Mouse (Mus musculus): Measurements from ENCODE around the gene Galnt2.

The Galnt2 gene

DNA sequence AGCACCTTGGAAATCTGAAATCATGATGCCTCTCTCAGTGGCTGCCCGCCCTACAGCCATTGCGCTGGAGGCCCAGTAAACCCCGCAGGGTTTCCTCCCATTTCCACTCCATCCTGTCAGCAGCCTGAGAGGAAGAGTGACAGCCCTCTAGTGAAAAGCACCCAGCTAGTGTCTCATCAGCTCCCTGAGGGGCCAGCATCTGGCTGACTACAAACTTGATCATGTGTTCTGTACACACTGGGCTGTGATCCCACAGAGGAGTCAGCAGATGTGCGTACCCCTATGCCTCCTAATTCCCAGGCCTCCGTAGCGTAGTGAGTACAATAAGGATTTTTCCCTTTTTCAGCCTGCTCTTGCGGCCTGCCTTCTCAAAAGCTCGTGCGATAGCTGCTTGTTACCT lies 25.6 kb downstream of the Galnt2 start:
- Histone ChIP-seq H3K9me3 (ENCODE audit: low read length) (peaks cover 12% of the 10 kb centered on the region), H3K4me1 (replicated peaks; ENCODE audit: low read depth, low read length) (peaks cover 45% of the 10 kb centered on the region), H3K4me3 (replicated peaks; ENCODE audit: low read length) (no peak overlapping the region), H3K27me3 (ENCODE audit: insufficient read depth, low read length) (no peaks in the 10 kb centered on the region), H3K36me3 (ENCODE audit: insufficient read depth, low read length) (peaks cover 8% of the 10 kb centered on the region)
- no peak for TF ChIP-seq CTCF (conservative IDR thresholded peaks at IDR 0.05; ENCODE audit: low read length)
- TF ChIP-seq POU5F1 (IDR thresholded peaks at IDR 0.05; ENCODE audit: borderline replicate concordance, low read length) = no peak
- TF ChIP-seq NANOG (IDR thresholded peaks at IDR 0.05; ENCODE audit: borderline replicate concordance, low read length) = no peak

DNA sequence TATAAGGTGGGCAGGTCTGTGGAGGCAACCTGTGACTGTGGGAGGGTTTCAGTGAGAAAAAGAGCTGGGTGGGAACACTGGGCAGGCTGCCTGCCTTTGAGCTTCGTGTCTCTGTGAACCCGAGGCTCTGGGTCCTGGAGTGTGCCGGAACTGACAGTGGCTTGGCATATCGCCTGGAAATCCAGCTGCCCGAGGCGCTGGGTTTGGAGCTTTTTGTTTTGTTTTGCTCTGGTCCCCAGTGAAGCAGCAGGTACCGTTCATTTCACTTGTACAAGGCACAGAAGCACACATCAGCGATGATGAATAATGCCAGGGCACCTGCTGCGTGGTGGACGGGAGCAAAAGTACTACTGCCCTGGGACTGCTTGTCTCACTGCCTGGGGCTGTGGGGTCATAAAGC lies 26.2 kb downstream of the Galnt2 start:
- Histone ChIP-seq H3K36me3 (ENCODE audit: insufficient read depth, low read length) (peaks cover 8% of the 10 kb centered on the region), H3K9me3 (ENCODE audit: low read length) (peaks cover 12% of the 10 kb centered on the region), H3K4me1 (replicated peaks; ENCODE audit: low read depth, low read length) (peaks cover 45% of the 10 kb centered on the region), H3K27me3 (ENCODE audit: insufficient read depth, low read length) (no peaks in the 10 kb centered on the region), H3K4me3 (replicated peaks; ENCODE audit: low read length) (no peak overlapping the region)
- TF ChIP-seq NANOG (IDR thresholded peaks at IDR 0.05; ENCODE audit: borderline replicate concordance, low read length) (no peak), POU5F1 (IDR thresholded peaks at IDR 0.05; ENCODE audit: borderline replicate concordance, low read length) (no peak), CTCF (conservative IDR thresholded peaks at IDR 0.05; ENCODE audit: low read length) (no peak)

DNA sequence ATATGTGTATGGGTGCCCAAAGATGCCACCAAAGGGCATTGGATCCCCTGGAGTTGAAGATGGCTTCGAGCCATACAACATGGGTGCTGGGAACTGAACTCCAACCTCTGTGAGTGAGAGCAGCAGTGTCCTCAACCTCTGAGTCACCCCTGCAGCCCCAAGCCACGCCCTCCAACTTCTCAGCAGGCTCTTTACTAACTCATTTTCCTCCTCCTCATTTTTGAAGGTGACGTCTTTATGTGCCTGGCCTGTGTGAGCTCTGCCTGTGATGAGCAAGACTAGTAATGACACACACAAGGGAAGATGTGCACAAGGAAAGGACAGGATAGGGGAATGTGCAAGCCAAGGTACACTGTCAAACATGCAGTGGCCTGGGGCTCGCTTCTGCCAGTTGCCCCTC lies 28.0 kb downstream of the Galnt2 start:
- Histone ChIP-seq H3K4me3 (replicated peaks; ENCODE audit: low read length) (no peak overlapping the region), H3K36me3 (ENCODE audit: insufficient read depth, low read length) (peaks cover 16% of the 10 kb centered on the region), H3K27me3 (ENCODE audit: insufficient read depth, low read length) (no peaks in the 10 kb centered on the region), H3K4me1 (replicated peaks; ENCODE audit: low read depth, low read length) (peaks cover 58% of the 10 kb centered on the region), H3K9me3 (ENCODE audit: low read length) (peaks cover 9% of the 10 kb centered on the region)
- TF ChIP-seq POU5F1 (IDR thresholded peaks at IDR 0.05; ENCODE audit: borderline replicate concordance, low read length) (no peak), NANOG (IDR thresholded peaks at IDR 0.05; ENCODE audit: borderline replicate concordance, low read length) (no peak), CTCF (conservative IDR thresholded peaks at IDR 0.05; ENCODE audit: low read length) (no peak)

DNA sequence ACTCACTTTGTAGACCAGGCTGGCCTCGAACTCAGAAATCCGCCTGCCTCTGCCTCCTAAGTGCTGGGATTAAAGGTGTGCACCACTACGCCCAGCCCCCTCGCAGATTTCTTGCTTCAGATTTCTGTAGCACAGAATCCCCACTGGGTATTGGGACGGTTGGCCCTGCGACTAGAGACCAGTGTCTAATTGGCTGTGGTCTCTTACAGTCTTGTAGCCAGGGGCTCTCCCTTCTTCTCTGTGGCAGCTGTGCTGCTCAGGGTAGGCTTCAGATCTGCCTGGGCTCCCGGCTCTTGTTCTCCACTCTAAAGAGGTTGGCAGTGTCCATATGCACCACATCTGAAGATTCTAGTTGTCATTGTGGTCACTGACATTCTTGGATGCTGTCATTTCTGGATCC lies 28.7 kb downstream of the Galnt2 start:
- 0 out of 2 replicates have a peak, but pooled peaks cover 3% of the 10 kb centered on the region for H3K9me3 ChIP-seq (ENCODE audit: low read length)
- no peak overlapping the region for H3K4me3 ChIP-seq (replicated peaks; ENCODE audit: low read length)
- H3K27me3 ChIP-seq (ENCODE audit: insufficient read depth, low read length) = no peaks in the 10 kb centered on the region
- TF ChIP-seq POU5F1 (IDR thresholded peaks at IDR 0.05; ENCODE audit: borderline replicate concordance, low read length) (no peak), NANOG (IDR thresholded peaks at IDR 0.05; ENCODE audit: borderline replicate concordance, low read length) (no peak), CTCF (conservative IDR thresholded peaks at IDR 0.05; ENCODE audit: low read length) (no peak)
- peaks cover 13% of the 10 kb centered on the region for H3K36me3 ChIP-seq (ENCODE audit: insufficient read depth, low read length)
- H3K4me1 ChIP-seq (replicated peaks; ENCODE audit: low read depth, low read length) = peaks cover 66% of the 10 kb centered on the region

DNA sequence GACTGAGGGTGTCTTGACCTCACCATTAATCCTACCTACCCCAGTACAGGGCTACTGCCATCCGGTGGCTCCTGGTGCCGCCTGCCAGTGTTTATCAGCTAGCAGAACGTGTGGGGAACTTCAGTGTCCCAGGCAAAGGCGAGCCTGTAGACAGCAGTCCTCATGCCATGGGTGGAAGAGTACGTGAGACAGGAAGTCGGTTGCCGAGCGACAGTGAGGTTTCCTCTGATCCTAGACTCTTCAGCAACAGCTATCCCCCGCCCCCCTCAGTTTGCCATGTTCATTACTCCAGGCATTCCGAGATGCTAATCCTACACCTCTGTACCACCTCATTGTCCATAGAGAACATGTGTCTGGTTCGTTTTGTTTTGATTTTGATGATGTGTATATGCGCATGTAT lies 29.2 kb downstream of the Galnt2 start:
- Histone ChIP-seq H3K27me3 (ENCODE audit: insufficient read depth, low read length) (no peaks in the 10 kb centered on the region), H3K36me3 (ENCODE audit: insufficient read depth, low read length) (peaks cover 9% of the 10 kb centered on the region), H3K9me3 (ENCODE audit: low read length) (no peaks in the 10 kb centered on the region), H3K4me1 (replicated peaks; ENCODE audit: low read depth, low read length) (peaks cover 70% of the 10 kb centered on the region), H3K4me3 (replicated peaks; ENCODE audit: low read length) (no peak overlapping the region)
- TF ChIP-seq NANOG (IDR thresholded peaks at IDR 0.05; ENCODE audit: borderline replicate concordance, low read length) (no peak), POU5F1 (IDR thresholded peaks at IDR 0.05; ENCODE audit: borderline replicate concordance, low read length) (no peak), CTCF (conservative IDR thresholded peaks at IDR 0.05; ENCODE audit: low read length) (no peak)

DNA sequence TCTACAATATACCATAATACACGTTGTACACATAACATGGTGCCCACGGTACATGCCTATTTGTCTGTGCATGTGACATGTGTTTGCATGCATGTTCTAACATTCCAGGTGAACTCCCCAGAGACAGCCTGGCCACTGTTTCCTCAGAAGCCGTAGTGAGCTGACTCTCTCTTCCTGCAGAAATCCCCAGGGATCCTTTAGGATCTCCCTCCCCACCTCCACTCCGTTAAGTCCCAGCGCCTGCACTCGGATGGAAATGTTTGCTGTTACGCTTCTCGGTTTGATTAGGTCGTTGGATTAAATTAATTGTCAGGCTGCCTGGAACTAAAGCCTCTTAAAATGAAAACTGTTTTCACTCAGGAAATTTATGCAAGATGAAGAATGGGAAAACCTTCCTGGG lies 31.9 kb downstream of the Galnt2 start:
- H3K36me3 ChIP-seq (ENCODE audit: insufficient read depth, low read length) = peaks cover 7% of the 10 kb centered on the region
- peaks cover 55% of the 10 kb centered on the region for H3K4me1 ChIP-seq (replicated peaks; ENCODE audit: low read depth, low read length)
- H3K4me3 ChIP-seq (replicated peaks; ENCODE audit: low read length) = no peak overlapping the region
- TF ChIP-seq POU5F1 (IDR thresholded peaks at IDR 0.05; ENCODE audit: borderline replicate concordance, low read length) = no peak
- TF ChIP-seq CTCF (conservative IDR thresholded peaks at IDR 0.05; ENCODE audit: low read length) = no peak
- no peak for TF ChIP-seq NANOG (IDR thresholded peaks at IDR 0.05; ENCODE audit: borderline replicate concordance, low read length)
- no peaks in the 10 kb centered on the region for H3K9me3 ChIP-seq (ENCODE audit: low read length)
- no peaks in the 10 kb centered on the region for H3K27me3 ChIP-seq (ENCODE audit: insufficient read depth, low read length)

DNA sequence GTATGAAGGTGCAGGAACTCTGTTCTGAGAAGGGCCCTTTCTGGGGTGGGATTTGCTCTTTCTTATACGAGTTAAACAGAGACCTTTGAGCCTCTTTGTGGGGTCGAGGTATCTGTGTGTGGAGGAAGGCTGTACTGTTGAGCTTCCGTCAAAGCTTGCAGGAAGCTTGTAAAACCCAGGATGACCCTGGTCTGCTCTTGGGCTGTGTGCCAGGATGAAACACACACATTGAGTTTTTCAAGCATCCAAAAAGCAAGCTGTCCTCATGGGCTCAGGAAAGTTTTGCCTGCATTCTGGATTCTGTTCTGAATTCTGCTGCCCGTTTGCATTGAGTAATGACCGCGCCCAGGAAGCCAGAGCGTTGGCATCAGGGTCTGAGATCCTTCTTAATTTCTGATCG lies 32.8 kb downstream of the Galnt2 start:
- TF ChIP-seq POU5F1 (IDR thresholded peaks at IDR 0.05; ENCODE audit: borderline replicate concordance, low read length) = no peak
- no peak for TF ChIP-seq NANOG (IDR thresholded peaks at IDR 0.05; ENCODE audit: borderline replicate concordance, low read length)
- TF ChIP-seq CTCF (conservative IDR thresholded peaks at IDR 0.05; ENCODE audit: low read length) = no peak
- Histone ChIP-seq H3K36me3 (ENCODE audit: insufficient read depth, low read length) (peaks cover 7% of the 10 kb centered on the region), H3K4me1 (replicated peaks; ENCODE audit: low read depth, low read length) (peaks cover 46% of the 10 kb centered on the region), H3K9me3 (ENCODE audit: low read length) (no peaks in the 10 kb centered on the region), H3K27me3 (ENCODE audit: insufficient read depth, low read length) (no peaks in the 10 kb centered on the region), H3K4me3 (replicated peaks; ENCODE audit: low read length) (no peak overlapping the region)

DNA sequence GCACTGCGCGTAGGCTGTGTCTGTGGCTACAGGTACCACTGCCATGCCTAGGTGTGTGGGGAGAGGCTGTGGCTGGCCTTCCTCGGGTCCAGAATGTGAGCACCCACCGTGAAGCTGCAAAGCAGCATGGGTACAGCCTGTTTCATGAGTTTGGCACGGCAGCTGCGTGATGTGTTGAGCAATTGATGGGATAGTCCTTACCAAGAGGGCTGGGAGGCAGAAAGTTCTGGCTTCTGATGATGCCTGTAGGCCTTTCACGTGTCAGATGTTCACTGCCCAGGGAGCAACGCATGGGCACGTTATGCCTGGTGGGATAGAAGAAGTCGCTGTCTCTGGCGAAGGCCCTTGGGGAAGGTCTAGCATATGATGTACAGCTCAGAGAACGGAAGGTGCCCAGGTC lies 33.5 kb downstream of the Galnt2 start:
- TF ChIP-seq NANOG (IDR thresholded peaks at IDR 0.05; ENCODE audit: borderline replicate concordance, low read length) (no peak), CTCF (conservative IDR thresholded peaks at IDR 0.05; ENCODE audit: low read length) (no peak), POU5F1 (IDR thresholded peaks at IDR 0.05; ENCODE audit: borderline replicate concordance, low read length) (no peak)

DNA sequence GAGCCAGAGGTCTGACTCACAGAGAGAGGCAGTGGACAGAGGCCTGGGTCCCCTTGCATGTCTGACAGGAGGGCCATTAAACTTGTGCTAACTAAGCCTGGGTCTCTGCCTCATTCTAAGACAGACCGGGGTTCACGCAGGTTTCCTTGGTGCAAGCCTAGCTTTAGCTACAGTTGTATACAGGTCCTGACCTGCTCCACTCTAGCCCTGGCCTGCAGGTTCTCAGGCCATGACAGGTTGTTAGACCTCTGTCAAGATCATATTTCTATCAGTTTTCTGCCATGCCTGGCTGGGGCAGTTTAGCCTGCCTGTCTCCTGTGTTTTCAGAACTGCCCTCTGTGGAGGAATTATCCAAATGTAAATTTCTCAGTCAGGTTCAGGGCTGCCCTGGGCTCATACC lies 33.9 kb downstream of the Galnt2 start:
- Histone ChIP-seq H3K9me3 (ENCODE audit: low read length) (no peaks in the 10 kb centered on the region), H3K4me3 (replicated peaks; ENCODE audit: low read length) (no peak overlapping the region), H3K36me3 (ENCODE audit: insufficient read depth, low read length) (peaks cover 10% of the 10 kb centered on the region), H3K27me3 (ENCODE audit: insufficient read depth, low read length) (no peaks in the 10 kb centered on the region), H3K4me1 (replicated peaks; ENCODE audit: low read depth, low read length) (peaks cover 37% of the 10 kb centered on the region)
- TF ChIP-seq NANOG (IDR thresholded peaks at IDR 0.05; ENCODE audit: borderline replicate concordance, low read length) = no peak

More for the DNA sequence above, 33.5 kb downstream of the Galnt2 start:
- peaks cover 40% of the 10 kb centered on the region for H3K4me1 ChIP-seq (replicated peaks; ENCODE audit: low read depth, low read length)
- no peaks in the 10 kb centered on the region for H3K9me3 ChIP-seq (ENCODE audit: low read length)
- H3K27me3 ChIP-seq (ENCODE audit: insufficient read depth, low read length) = no peaks in the 10 kb centered on the region
- no peak overlapping the region for H3K4me3 ChIP-seq (replicated peaks; ENCODE audit: low read length)
- H3K36me3 ChIP-seq (ENCODE audit: insufficient read depth, low read length) = peaks cover 7% of the 10 kb centered on the region
